Mouse (Mus musculus) gonadal fat pad, adult 2 months (tissue): ENCODE results near the gene Rasgef1b. TPM values are rescaled to one million over a fixed set of nuclear protein-coding genes. Genes with fewer than 3 reads are reported as not detected.

ENCODE experiments used
- DNase-seq: peaks from one replicate; pipeline ENCODE4 v3.0.0-alpha.2; 2012; ENCODE audit warnings: low read depth
- polyA plus RNA-seq: library from polyadenylated mRNA; depleted of rRNA; stranded (reverse); fragments of >200 nt; gene quantifications from 2 replicates; pipeline ENCODE4 v1.2.3, GENCODE M21; 2012

Rasgef1b gene
- polyA plus RNA-seq, 1 experiment = 9.9 TPM

GRCm38 (mm10) chr5:99451416-99451815 lies 277.4 kb downstream of the Rasgef1b start:
- DNase-seq = no peak

- no peak for DNase-seq
Observed at GRCm38 (mm10) chr5:99450994-99451393, 277.9 kb downstream of the Rasgef1b start.

DNA sequence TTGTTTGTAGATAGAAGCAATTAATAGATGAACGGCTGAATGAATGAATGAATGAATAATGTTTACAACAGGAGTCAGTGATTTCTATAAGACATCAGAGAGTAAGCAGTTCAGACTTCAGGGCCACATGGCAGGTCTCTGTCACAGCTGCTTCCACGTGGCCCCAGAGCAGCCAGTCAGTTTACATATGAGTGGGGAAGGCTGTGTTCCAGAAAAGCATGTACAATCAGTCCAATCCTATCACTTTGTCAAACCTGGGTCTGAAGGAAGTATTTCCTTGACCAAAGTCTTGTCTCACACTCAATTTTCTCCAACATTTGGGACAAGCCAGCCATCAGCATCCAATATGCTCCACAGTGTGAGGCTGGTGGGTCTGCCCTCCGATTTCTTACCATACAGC lies 278.4 kb downstream of the Rasgef1b start:
- no peak for DNase-seq

DNA sequence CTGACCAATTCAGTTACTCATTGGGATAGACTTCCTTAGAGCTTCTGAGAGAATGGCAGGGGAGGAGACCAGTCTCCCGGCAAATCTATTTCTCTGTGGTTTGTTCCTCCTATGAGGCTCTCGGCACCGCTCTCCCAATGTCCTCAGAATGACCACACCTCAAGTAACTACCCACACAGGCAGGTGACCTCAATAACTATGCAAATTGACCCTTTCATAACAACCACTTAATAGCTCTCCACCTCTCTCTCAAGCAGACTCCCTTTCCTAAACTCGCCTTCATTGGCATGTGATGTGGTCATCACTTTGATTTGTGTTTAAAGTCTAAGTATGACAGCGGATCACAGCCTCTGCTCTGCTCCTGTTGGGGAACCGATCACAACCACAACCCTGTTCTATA lies 281.4 kb downstream of the Rasgef1b start:
- no peak for DNase-seq

GRCm38 (mm10) chr5:99445242-99445641 lies 283.6 kb downstream of the Rasgef1b start:
- no peak for DNase-seq

- no peak for DNase-seq
Observed at GRCm38 (mm10) chr5:99444777-99445176, 284.1 kb downstream of the Rasgef1b start.

GRCm38 (mm10) chr5:99440109-99440508 lies 288.8 kb downstream of the Rasgef1b start:
- no peak for DNase-seq

- DNase-seq = no peak
Observed at GRCm38 (mm10) chr5:99438526-99438925, 290.3 kb downstream of the Rasgef1b start.

DNA sequence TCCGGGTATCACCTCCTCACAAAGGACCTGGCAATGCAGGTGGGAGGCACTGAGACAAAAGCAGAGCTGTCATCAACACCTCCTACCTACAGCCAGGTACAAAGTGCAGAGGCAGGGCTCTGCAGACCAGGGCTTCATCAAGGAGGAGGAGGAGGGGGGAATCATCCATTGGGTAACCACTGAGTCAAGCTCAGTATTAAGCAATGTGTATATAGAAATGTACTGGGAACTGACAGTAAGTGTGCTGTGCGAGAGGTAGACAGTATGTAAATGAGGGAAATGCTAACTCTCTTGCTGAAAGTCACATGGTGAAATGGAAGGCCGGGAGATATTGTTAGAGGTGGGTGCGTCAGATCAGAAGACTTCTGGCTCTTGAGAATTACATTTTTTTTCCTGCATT lies 294.6 kb downstream of the Rasgef1b start:
- no peak for DNase-seq

- no peak for DNase-seq
Observed at GRCm38 (mm10) chr5:99432471-99432870, 296.4 kb downstream of the Rasgef1b start.

- DNase-seq = no peak
Observed at GRCm38 (mm10) chr5:99429273-99429672, 299.6 kb downstream of the Rasgef1b start.

GRCm38 (mm10) chr5:99428648-99429047 lies 300.2 kb downstream of the Rasgef1b start:
- peak; percentile 33 for DNase-seq

DNA sequence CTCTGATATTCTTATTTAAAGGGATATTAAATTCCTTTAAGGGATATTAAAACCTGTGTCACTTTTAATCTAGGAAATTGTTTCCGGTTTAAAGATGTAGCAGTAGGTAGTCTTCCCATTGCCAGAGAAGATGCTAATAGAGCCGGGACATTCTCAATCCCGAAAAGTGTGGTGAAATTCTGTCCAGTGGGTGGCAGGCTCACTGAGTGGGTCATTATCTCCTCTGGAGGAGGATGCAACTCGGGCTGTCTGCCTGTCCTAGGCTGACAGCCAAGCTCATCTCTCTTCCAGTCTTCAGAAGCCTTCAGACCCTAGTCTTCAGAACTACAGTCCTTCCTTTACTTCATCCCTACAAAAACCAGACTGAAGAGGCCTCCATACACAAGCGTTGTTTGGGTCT lies 305.6 kb downstream of the Rasgef1b start:
- DNase-seq = no peak

- DNase-seq = no peak
Observed at GRCm38 (mm10) chr5:99422856-99423255, 306.0 kb downstream of the Rasgef1b start.

DNA sequence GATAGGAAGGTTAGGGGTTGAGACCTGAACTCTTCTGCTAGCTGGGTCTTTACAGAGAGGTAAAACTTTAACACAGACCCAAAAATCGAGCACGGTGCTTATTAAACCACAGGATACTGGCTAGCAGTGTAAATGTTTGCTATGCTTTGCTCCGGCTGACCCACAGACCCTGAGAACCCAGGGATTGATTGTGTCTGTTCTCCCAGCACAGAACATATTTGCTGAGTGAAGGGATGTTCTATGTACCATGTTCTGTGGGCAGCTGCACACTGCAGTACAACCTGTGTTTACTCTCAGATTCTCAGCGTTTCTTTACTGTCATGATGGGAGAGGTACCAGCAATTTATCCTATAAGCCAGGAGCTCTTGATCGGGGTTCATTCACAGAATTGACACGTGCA lies 306.8 kb downstream of the Rasgef1b start:
- no peak for DNase-seq

- no peak for DNase-seq
Observed at GRCm38 (mm10) chr5:99419872-99420271, 309.0 kb downstream of the Rasgef1b start.

- no peak for DNase-seq
Observed at GRCm38 (mm10) chr5:99416902-99417301, 312.0 kb downstream of the Rasgef1b start.

DNA sequence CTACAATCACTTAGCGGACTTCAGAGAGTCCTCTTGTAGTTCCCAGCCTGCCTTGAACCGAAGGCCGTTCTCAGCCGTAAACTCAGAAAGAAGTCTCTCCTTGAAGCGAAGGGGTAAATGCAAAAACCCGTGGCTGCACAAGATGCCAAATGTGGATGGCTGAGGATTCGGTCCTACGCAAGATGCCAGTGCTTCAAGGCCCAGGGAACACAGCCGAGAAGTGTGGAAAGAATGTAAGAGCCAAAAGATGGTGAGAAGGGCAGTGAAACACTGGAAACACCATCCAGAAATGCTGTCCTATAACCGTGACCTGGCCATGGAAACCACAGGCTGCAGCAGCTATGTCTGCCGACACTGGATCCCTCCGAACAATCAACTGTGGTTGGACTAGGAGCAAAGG lies 313.2 kb downstream of the Rasgef1b start:
- no peak for DNase-seq

GRCm38 (mm10) chr5:99415049-99415448 lies 313.8 kb downstream of the Rasgef1b start:
- no peak for DNase-seq

DNA sequence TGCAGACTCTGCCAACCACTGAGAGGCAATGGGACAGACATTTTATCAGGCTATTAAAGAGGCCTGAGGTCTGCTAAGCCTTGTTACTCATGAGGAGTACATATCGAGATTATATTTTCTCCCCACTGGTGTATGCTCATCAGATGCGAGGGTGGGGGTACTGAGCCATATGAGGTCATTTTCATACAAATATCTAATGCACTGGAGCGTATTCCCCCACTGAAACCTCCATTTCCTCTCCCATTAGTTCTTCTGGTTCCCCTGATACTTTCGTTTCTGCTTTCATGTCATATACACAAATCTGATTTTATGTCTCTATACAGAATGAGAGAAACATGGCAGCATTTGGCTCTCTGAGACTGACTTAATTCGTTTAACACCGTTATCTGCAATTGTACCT lies 314.6 kb downstream of the Rasgef1b start:
- DNase-seq = no peak

- no peak for DNase-seq
Observed at GRCm38 (mm10) chr5:99413851-99414250, 315.0 kb downstream of the Rasgef1b start.

- DNase-seq = no peak
Observed at GRCm38 (mm10) chr5:99413391-99413790, 315.5 kb downstream of the Rasgef1b start.

- no peak for DNase-seq
Observed at GRCm38 (mm10) chr5:99404403-99405170, 324.3 kb downstream of the Rasgef1b start.

GRCm38 (mm10) chr5:99403325-99403724 lies 325.5 kb downstream of the Rasgef1b start:
- no peak for DNase-seq
